Mouse (Mus musculus) hindbrain, embryonic 16.5 days (tissue): Measurements from ENCODE around the gene Gpatch8. TPM values are rescaled to one million over a fixed set of nuclear protein-coding genes. Genes with fewer than 3 reads are reported as not detected.

ENCODE experiments used
- ATAC-seq: fragments of 200-750 bp; cut with Nextera tagmentation; 2 replicates; pipeline ENCODE4 v1.8.0; 2017; ENCODE audit warnings: moderate TSS enrichment, moderate library complexity
- H3K27ac ChIP-seq: fragments of 300-500 bp; sonication (generic); 2 replicates; pipeline ENCODE4 v1.5.1; 2014; ENCODE audit warnings: low read depth, mild to moderate bottlenecking, control low read depth, low read length, moderate library complexity
- H3K27me3 ChIP-seq: fragments of 300-500 bp; sonication (generic); replicated peaks from 2 replicates; pipeline ENCODE4 v1.6.1; 2014; ENCODE audit warnings: low read length; ENCODE audit not compliant: control insufficient read depth, insufficient read depth
- H3K36me3 ChIP-seq: fragments of 300-500 bp; sonication (generic); 2 replicates; pipeline ENCODE4 v1.6.1; 2014; ENCODE audit warnings: mild to moderate bottlenecking, low read length, moderate library complexity, mixed read lengths; ENCODE audit not compliant: control insufficient read depth, insufficient read depth
- H3K4me1 ChIP-seq: fragments of 300-500 bp; sonication (generic); 2 replicates; pipeline ENCODE4 v1.6.1; 2014; ENCODE audit warnings: low read depth, low read length; ENCODE audit not compliant: control insufficient read depth, insufficient read depth
- H3K4me2 ChIP-seq: fragments of 300-500 bp; sonication (generic); 2 replicates; pipeline ENCODE4 v1.6.1; 2014; ENCODE audit warnings: mild to moderate bottlenecking, low read length, control low read depth, moderate library complexity
- H3K4me3 ChIP-seq: fragments of 300-500 bp; sonication (generic); 2 replicates; pipeline ENCODE4 v1.5.1; 2014; ENCODE audit warnings: mild to moderate bottlenecking, low read length, control low read depth, moderate library complexity
- H3K9ac ChIP-seq: fragments of 300-500 bp; sonication (generic); 2 replicates; pipeline ENCODE4 v1.6.1; 2014; ENCODE audit warnings: low read depth, mild to moderate bottlenecking, control low read depth, low read length, moderate library complexity
- H3K9me3 ChIP-seq: fragments of 300-500 bp; sonication (generic); 2 replicates; pipeline ENCODE4 v1.6.1; 2014; ENCODE audit warnings: mild to moderate bottlenecking, low read length, moderate library complexity; ENCODE audit not compliant: control insufficient read depth
- WGBS: fragments of 180-500 bp; shearing (Covaris S2); extraction: QIAGEN DNeasy Blood & Tissue Kit; methylation state at CpG from one replicate; pipeline ENCODE4 v1.1.7; 2014; 5-methylcytosine and 5-hydroxymethylcytosine counted together
- polyA plus RNA-seq: library from polyadenylated mRNA; unstranded; fragments of >200 nt; fragmentation: Nextera tagmentation; extraction: Ambion mirVana; gene quantifications from 2 replicates; pipeline ENCODE4 v1.2.1, GENCODE M21; 2015

Gpatch8 gene
- polyA plus RNA-seq, 1 experiment from 2014 or later = 52.9 TPM

- no peak overlapping the region for H3K27ac ChIP-seq
- no peaks in the 10 kb centered on the region for H3K36me3 ChIP-seq
- peaks cover 6% of the 10 kb centered on the region for H3K4me1 ChIP-seq
- H3K9me3 ChIP-seq = no peaks in the 10 kb centered on the region
- no peak overlapping the region for H3K9ac ChIP-seq
- H3K4me2 ChIP-seq = no peak overlapping the region
- 98% methylated on average over 4 of the region's 4 CpGs for WGBS
- ATAC-seq = no peak
- no peak overlapping the region for H3K4me3 ChIP-seq
- no peaks in the 10 kb centered on the region; the same call in 1 of the 2 replicates for H3K27me3 ChIP-seq
Observed at GRCm38 (mm10) chr11:102586445-102587130, 30.4 kb upstream of the Gpatch8 start.

DNA sequence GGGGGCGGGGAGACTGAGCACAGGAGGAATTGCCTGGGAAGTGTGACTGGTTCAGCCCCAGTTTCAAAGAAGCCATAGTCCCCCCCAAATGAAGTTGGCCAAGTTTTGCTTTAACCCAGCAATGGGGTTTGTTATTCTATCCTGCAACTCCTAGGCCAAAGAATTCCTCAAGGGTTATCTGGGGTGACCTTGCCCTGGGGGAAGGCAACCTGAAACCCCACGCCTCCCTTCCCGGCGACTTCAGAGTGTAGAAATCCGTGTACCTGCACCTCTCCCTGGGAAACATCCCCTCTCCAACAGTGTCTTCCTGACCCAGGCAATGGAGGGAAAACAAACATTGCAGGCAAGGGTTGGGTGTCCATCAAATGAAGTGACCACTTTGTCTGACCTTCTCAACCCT is 26.5 kb upstream of the Gpatch8 start:
- Histone ChIP-seq H3K9me3 (no peaks in the 10 kb centered on the region), H3K36me3 (no peaks in the 10 kb centered on the region), H3K4me1 (peaks cover 16% of the 10 kb centered on the region), H3K4me3 (no peak overlapping the region), H3K27me3 (no peaks in the 10 kb centered on the region; the same call in 1 of the 2 replicates), H3K27ac (no peak overlapping the region), H3K4me2 (no peak overlapping the region), H3K9ac (no peak overlapping the region)
- no peak for ATAC-seq
- 25% methylated on average over 5 of the region's 5 CpGs for WGBS

- ATAC-seq = no peak
- H3K9me3 ChIP-seq = no peaks in the 10 kb centered on the region
- no peak overlapping the region for H3K9ac ChIP-seq
- H3K36me3 ChIP-seq = no peaks in the 10 kb centered on the region
- peaks cover 16% of the 10 kb centered on the region for H3K4me1 ChIP-seq
- H3K27me3 ChIP-seq = no peaks in the 10 kb centered on the region; the same call in 1 of the 2 replicates
- H3K4me3 ChIP-seq = no peak overlapping the region
- H3K27ac ChIP-seq = no peak overlapping the region
- H3K4me2 ChIP-seq = no peak overlapping the region
- WGBS = 20% methylated on average over 13 of the region's 13 CpGs
Observed at GRCm38 (mm10) chr11:102582016-102582610, 25.9 kb upstream of the Gpatch8 start.

DNA sequence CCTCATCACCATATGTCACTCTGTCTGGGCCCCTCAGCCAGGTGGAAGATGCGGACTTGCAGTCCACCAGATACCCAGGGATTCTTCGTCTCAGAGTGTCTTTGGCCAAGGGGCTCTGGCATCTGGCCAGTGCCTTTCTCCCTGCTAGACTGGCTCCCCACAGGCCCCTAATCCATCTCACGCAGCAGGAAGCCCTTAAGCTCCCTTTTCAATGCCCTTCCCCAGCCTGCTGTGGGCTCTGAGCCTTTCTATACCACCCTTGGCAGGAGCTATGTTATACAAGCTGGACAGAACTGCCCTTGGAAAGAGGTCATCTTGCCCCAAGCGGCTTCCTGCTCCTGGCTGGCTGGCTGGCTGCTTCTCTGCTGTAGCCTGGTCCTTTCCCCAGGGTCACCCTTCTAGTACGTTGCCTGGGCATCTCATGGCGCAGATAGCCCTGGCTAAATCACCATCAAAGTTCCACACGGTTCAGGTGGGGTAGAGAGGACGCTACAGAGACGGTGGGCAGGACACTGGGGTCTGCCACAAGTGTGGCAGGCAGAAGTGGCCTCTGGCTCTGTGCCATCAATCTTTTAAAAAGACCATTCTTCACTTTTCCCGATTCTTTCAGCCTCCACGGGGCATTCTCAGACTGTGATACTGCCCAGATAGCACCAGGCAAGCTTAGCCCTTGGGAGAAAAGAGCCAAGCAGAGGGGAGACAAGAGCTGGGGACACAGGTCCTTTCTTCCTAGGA is 25.3 kb upstream of the Gpatch8 start:
- H3K4me3 ChIP-seq = no peak overlapping the region
- ATAC-seq = peak; percentile 72
- H3K9ac ChIP-seq = no peak overlapping the region
- no peaks in the 10 kb centered on the region; the same call in 1 of the 2 replicates for H3K27me3 ChIP-seq
- 0 out of 2 replicates have a peak overlapping the region, but pooled peaks have one; percentile 3 for H3K4me2 ChIP-seq
- H3K4me1 ChIP-seq = peaks cover 16% of the 10 kb centered on the region
- H3K9me3 ChIP-seq = no peaks in the 10 kb centered on the region
- H3K27ac ChIP-seq = peak overlapping the region; percentile 60; the same call in 1 of the 2 replicates
- H3K36me3 ChIP-seq = no peaks in the 10 kb centered on the region
- 14% methylated on average over 11 of the region's 11 CpGs for WGBS

- ATAC-seq = no peak
- Histone ChIP-seq H3K4me1 (peaks cover 16% of the 10 kb centered on the region), H3K4me3 (no peak overlapping the region), H3K36me3 (no peaks in the 10 kb centered on the region), H3K27me3 (no peaks in the 10 kb centered on the region), H3K9me3 (no peaks in the 10 kb centered on the region), H3K27ac (no peak overlapping the region), H3K9ac (no peak overlapping the region), H3K4me2 (no peak overlapping the region)
- WGBS = 25% methylated on average over 3 of the region's 3 CpGs
Observed at GRCm38 (mm10) chr11:102580034-102580330, 23.8 kb upstream of the Gpatch8 start.

DNA sequence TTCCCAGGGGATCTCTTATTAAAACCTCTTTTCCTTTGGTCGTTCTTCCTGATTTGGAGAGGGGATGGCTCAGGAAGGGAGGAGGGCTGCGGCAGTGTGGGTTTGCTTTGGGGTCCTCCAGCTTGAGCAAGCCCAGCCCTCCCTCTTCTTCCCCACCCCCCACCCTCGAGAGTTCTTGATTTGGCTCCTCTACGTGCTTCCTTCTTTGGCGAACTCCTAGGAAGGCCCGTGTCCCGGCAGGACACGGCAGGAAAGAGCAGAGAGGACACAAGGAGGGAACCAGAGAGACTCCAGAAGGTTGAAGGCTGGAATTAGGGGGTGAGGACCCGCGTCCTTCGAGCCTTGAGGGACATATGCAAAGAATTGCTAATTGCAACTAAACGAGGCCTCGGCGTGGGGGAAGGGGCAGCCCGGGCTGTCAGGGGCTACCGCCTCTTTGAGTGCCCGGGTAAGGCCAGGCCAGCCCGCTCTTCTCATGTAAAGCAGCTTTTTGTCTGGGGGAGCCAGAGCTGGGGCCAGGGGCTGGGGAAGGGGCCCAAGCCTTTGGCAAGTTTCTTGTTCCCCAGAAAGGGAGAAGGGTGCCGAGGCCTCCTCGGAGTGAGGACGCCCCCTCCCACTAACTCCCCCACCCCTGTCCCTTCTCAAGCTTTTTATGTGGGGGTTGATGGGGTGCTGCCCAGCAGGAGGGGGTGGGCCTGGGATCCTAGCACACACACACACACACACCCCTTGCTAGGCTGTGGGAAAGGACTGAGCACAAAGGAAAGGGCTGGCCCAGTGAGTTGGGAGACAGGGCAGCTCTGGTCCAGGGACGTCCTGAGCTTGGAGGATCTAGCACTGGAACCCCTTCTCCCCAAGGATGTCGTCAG is 23.2 kb upstream of the Gpatch8 start, which contains the start of gene Gm11627:
Gene Gm11627, minus strand, starts transcription at position 297 of the 869 bp plus-strand sequence.
- H3K4me1 ChIP-seq = peaks cover 16% of the 10 kb centered on the region
- H3K4me3 ChIP-seq = peak within 1 kb of the TSS; percentile 19
- ATAC-seq = peak; percentile 94
- WGBS = 6% methylated on average over 22 of the region's 23 CpGs
- peak within 1 kb of the TSS; percentile 20 for H3K9ac ChIP-seq
- H3K27ac ChIP-seq = peak within 1 kb of the TSS; percentile 66
- H3K27me3 ChIP-seq = no peaks in the 10 kb centered on the region
- no peaks in the 10 kb centered on the region for H3K36me3 ChIP-seq
- no peaks in the 10 kb centered on the region for H3K9me3 ChIP-seq
- H3K4me2 ChIP-seq = peak within 1 kb of the TSS; percentile 47

GRCm38 (mm10) chr11:102578341-102579118 is 22.3 kb upstream of the Gpatch8 start:
- Histone ChIP-seq H3K27me3 (no peaks in the 10 kb centered on the region), H3K27ac (peak overlapping the region; percentile 66), H3K36me3 (no peaks in the 10 kb centered on the region), H3K9me3 (no peaks in the 10 kb centered on the region), H3K4me3 (peak overlapping the region; percentile 19), H3K4me2 (peak overlapping the region; percentile 47), H3K4me1 (peaks cover 16% of the 10 kb centered on the region), H3K9ac (no peak overlapping the region)
- peak; percentile 9; the same call in 1 of the 2 replicates for ATAC-seq
- 5% methylated on average over 27 of the region's 27 CpGs for WGBS

- H3K9ac ChIP-seq = no peak overlapping the region
- H3K27me3 ChIP-seq = no peaks in the 10 kb centered on the region
- H3K4me3 ChIP-seq = no peak overlapping the region
- no peak overlapping the region for H3K27ac ChIP-seq
- 65% methylated on average over 13 of the region's 13 CpGs for WGBS
- no peaks in the 10 kb centered on the region for H3K36me3 ChIP-seq
- H3K9me3 ChIP-seq = no peaks in the 10 kb centered on the region
- no peak overlapping the region for H3K4me2 ChIP-seq
- ATAC-seq = no peak
- H3K4me1 ChIP-seq = peaks cover 6% of the 10 kb centered on the region
Observed at GRCm38 (mm10) chr11:102576050-102576754, 20.0 kb upstream of the Gpatch8 start.
